Mouse (Mus musculus): ENCODE data around the gene Tbx5.

DNA sequence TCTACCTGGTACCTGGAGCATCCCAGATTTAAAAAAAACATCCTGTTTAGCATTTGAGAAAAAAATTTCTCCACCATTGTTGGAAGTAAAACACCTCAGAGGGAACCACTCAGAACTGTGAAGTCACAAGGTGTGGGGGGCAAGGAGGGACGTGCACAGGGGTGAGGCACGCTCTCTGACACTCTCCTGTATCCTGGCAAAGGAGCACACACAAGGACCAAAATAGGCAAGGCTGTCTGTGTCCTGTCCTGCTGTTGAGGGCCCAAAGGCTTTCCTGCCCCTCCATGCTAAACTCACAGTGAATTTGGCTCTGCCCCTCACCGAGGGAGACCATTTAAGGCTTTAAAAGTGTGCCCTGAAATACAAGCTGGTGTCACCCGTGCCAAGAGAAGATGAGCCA is 38.5 kb upstream of the Tbx5 start:
- no peak for TF ChIP-seq CTCF (IDR thresholded peaks at IDR 0.05; ENCODE audit: low read depth, low read length)
- no peak for TF ChIP-seq POLR2A (IDR thresholded peaks at IDR 0.05; ENCODE audit: extremely low read depth, insufficient read depth, low read length)
